Mouse (Mus musculus): ENCODE measurements around the gene Igf1r.

GRCm38 (mm10) chr7:68263346-68264027 is 310.9 kb downstream of the Igf1r start:
- TF ChIP-seq POLR2A (IDR thresholded peaks at IDR 0.05; ENCODE audit: borderline replicate concordance, extremely low read depth, low read depth, low read length) (no peak), CTCF (IDR thresholded peaks at IDR 0.05; ENCODE audit: insufficient read depth, low read length) (no peak)

Data from lung, adult 2 months (tissue).